Mouse (Mus musculus) kidney, postnatal 10 days (tissue): ENCODE measurements around the gene Hist1h3i.
"Not testable (repeated sequence)": the region's sequence is repeated elsewhere in the genome, so short reads cannot be mapped to it uniquely, and the experiment has no call there.

ENCODE experiments used
- DNase-seq: peaks from one replicate; pipeline ENCODE4 v3.0.0; 2021; ENCODE audit warnings: mixed read lengths

Gene Hist1h3i

DNA sequence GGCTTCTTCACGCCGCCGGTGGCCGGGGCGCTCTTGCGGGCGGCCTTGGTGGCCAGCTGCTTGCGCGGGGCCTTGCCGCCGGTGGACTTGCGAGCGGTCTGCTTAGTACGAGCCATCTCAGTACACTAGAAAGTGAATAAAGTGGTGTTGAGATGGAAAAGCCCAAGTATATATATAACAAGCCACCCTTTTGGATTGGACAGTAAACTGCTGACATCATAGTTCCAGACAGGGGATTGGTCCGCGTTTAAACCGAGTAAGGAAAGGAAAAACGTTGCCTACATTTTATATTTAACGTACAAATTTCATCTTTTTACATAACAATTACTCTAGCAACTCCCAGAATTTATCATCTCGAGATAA lies at the start of gene Hist1h3i:
TSS of gene Hist1h3i (minus strand) at position 116 of the 363 bp plus-strand sequence.
- DNase-seq = peak; percentile 61

GRCm38 (mm10) chr13:21831418-21832394 lies 48.5 kb upstream of the Hist1h3i start, which contains the start of gene Hist1h4n:
TSS of gene Hist1h4n (minus strand) at chr13:21832196.
- DNase-seq = peak; percentile 20

DNA sequence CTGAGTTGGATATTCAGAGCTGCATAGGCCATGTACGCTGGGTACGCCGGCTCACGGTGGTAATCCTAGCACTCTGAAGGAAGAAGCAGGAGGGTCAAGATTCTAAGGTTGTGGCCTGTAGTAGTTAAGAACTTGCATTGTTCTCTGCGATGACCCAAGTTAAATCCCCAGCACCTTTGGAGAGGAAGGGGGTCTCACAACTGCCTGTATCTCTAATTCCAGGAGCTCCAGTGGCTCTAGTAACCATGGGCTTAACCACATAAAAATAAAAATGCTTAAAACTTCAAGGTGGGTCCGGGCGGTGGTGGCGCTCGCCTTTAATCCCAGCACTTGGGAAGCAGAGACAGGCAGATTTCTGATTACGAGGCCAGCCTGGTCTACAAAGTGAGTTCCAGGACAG lies 47.2 kb upstream of the Hist1h3i start:
- no peak for DNase-seq

DNA sequence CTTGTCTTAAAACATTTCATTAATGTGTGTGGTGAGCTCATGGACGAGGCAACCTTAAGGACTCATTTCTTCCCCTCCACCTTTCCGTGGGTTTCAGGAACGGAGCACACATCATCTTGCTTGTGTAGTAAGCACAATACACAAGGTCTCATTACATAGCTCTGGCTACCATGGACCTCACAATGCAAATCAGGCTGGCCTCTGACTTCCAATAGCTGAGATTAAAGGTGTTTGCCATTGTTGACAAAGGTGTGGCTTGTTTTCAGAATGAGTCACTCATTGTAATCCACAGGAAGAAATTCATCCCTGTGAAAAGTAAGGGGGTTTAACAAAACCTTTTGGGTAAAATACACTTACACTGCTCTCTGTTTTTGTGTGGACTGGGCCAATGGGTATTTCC lies 45.3 kb upstream of the Hist1h3i start:
- no peak for DNase-seq

GRCm38 (mm10) chr13:21820082-21820890 lies 37.1 kb upstream of the Hist1h3i start:
- not testable (repeated sequence) for DNase-seq

- DNase-seq = not testable (repeated sequence)
Observed at GRCm38 (mm10) chr13:21812092-21812491, 28.9 kb upstream of the Hist1h3i start.

DNA sequence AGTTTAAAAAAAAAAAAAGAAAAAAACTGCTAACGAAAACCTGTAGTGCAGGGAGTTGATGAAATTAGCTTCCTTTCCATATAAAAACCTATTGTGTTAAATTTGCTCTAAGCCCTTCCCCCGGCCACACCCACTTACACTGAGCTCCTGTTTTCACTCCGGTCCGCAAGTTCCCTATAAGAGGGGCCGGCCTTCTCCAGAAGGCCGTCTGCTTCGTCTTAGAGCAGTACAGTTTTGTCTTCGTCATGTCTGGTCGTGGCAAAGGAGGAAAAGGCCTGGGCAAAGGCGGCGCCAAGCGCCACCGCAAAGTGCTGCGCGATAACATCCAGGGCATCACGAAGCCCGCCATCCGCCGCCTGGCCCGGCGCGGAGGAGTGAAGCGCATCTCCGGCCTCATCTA lies 28.4 kb upstream of the Hist1h3i start, which contains the start of gene Hist1h4m:
TSS of gene Hist1h4m (plus strand) at position 208 of the 400 bp plus-strand sequence.
- DNase-seq = peak; percentile 46

GRCm38 (mm10) chr13:21811074-21811473 lies 27.9 kb upstream of the Hist1h3i start:
- not testable (repeated sequence) for DNase-seq

DNA sequence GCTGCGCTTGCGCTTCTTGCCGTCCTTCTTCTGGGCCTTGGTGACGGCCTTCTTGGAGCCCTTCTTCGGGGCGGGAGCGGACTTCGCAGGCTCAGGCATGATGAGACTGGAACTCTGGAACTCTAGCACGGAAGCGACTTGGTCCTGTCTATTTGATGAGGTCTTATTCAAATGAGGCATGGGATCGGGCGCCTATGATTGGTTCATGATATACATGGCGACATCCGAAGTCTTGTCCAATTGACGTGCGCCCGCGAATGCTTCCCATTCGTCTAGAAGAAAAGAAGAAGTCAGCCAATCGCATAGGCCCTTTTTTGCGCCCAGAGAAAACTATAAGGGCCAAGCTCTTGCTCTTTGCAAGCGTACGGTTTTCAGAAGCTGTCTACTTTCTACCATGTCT lies 26.9 kb upstream of the Hist1h3i start, which contains the start of the genes Hist1h2bq and Hist1h2ao:
TSS of gene Hist1h2bq (minus strand) at position 125 of the 400 bp plus-strand sequence.
TSS of gene Hist1h2ao (plus strand) at position 393 of the 400 bp plus-strand sequence.
- DNase-seq = not testable (repeated sequence)

GRCm38 (mm10) chr13:21803058-21803457 lies 19.9 kb upstream of the Hist1h3i start:
- DNase-seq = not testable (repeated sequence)

DNA sequence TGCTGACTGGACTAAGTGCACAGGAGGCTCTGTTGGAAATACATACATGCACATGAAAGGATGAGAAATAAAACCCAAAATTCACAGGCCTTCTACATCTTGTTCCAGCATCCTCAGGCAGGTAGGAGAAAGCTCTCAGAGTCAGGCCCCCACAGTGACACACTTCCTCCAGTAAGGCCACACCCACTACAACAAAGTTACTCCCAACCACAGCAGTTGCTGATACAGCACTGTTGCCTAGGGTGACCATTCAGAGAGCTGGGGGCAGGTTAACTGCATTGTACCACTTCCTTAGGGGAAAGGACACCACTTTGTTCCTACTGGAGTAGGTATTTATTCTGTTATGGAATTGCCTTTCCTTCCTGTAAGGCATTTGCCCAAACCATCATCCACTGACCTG lies 14.0 kb upstream of the Hist1h3i start:
- not testable (repeated sequence) for DNase-seq

DNA sequence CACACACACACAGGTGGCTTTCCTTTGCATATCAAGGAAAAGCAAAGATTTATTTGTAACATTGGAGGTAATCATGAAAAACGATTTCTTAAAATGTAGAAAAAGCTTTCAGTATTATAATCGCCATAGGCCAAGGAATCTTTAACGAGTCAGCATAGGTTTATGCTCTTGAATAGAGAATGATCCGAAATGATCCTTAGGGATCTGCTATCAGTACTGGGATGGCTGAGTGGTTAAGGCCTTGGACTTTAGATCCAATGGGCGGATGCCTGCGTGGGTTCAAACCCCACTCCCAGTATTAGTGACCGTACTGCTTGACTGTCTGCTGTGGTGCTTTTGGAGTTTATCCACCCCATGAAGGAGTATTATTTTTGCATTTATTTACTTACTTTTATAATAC lies 12.4 kb upstream of the Hist1h3i start:
- DNase-seq = no peak

DNA sequence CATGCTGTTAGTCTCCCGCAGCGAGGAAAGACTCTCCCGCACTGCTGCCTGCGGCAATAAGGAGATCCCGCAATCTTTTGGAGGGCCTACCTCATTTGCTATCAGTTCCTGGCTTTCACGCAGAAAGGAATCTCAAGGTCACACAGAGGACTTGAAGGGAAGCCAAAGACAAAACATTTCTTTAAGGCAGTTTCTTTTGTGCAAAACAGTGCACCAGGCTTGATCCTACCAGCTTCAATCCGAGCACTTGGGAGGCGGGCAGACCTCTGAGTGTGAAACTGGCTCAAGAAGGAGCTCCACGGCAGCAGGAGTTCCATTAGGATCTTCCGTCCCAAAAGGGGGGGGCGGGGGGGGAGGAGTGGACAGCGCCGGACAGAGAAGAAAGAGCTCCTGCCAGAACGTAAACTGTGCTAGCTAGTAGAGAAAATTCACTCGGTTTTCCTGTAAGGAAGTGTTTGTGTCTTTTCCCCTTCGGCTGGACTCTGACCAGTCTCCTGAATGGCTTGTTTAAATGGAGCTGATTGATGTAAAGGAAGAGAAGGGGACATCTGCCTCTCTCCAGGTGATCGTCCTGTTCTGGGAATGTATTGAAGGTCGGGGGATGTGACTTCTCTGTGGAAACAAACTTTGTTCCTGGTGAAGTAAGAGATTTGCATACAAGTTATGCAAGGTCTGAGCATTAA lies 7.6 kb upstream of the Hist1h3i start:
- no peak for DNase-seq

GRCm38 (mm10) chr13:21789925-21790324 lies 6.8 kb upstream of the Hist1h3i start:
- no peak for DNase-seq

DNA sequence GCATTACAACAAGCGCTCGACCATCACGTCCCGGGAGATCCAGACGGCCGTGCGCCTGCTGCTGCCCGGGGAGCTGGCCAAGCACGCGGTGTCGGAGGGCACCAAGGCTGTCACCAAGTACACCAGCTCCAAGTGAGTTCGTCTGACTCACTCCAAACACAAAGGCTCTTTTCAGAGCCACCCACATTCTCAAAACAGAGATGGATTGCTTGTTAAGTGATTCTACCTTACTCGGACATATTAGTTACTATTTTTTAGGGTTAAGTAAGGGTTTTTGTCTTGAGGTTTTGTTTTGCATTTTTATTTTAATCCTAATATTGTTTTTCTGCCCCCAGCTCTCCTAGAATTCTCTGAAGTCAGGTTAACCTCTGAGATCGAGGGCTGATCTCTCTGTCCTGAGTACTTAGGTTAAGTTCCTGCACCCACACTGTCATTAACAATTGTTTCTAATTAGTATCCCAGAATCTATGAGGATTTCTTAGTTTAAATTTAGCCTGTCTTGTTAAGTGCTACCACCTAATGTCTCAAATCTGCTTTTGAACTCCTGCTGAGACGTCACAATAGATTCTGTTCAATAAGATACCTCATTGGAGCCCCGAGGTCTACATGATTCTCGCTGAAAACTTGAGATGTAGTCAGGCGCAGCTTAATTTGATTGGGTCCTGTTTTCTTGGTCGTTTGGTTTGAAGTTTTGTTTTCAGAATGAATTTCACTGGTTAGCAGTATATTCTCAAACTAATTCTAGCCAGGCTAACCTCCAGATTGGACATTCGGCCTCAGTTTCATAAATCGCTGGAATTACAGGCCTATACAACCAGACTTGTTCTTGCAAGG lies 4.8 kb upstream of the Hist1h3i start:
- no peak for DNase-seq

DNA sequence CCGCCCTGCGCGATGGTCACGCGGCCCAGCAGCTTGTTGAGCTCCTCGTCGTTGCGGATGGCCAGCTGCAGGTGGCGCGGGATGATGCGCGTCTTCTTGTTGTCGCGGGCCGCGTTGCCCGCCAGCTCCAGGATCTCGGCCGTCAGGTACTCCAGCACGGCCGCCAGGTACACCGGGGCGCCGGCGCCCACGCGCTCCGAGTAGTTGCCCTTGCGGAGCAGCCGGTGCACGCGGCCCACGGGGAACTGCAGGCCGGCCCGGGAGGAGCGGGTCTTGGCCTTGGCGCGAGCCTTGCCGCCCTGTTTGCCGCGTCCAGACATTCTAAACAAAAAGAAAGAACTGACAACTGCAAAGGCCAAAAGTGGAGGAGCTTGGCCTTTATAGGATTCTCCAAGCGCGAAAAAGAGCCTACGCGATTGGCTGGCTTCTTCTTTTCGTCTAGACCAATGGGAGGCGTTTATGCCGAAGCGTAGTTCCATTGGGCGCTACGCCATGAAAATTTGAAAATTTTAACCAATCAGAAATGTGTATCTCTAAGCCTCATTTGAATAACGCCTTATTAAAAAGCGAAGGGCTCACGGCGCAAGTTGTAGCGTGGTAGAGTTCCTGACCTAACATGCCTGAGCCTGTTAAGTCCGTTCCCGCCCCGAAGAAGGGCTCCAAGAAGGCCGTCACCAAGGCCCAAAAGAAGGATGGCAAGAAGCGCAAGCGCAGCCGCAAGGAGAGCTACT lies 3.9 kb upstream of the Hist1h3i start, which contains the start of the genes Hist1h2an and Hist1h2bp:
TSS of gene Hist1h2an (minus strand) at position 320 of the 731 bp plus-strand sequence.
TSS of gene Hist1h2bp (plus strand) at position 563 of the 731 bp plus-strand sequence.
- DNase-seq = peak; percentile 86

DNA sequence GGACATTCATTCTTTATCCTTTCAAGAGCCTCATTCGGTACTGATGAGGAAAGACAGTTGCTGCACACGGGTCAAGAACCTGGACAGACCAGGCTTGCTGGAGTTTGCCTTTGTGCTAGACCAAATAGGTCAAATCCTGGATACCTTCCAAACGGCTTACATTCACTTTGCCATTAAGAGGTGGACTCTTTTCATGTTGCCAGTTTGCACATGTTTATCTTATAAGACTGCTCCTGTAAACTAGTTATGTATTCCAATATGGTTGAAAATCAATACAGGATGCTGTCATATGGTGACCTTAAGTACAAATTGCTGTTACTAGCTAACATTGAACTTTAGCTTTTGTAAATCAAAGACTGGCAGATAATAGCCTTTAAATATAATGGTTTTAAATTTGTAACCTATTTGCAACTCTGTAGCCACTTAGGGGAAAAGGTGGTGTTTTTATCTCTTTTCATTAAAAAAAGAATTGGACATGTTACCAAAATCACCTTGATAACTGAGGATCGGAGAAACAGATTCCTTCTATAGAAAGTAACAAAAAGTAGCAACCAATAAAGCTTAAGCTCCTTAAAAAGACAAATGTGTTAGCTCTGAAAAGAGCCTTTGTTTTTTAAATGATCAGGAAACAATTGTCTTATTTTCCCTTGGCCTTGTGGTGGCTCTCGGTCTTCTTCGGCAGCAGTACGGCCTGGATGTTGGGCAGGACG lies 3.2 kb upstream of the Hist1h3i start:
- no peak for DNase-seq

DNA sequence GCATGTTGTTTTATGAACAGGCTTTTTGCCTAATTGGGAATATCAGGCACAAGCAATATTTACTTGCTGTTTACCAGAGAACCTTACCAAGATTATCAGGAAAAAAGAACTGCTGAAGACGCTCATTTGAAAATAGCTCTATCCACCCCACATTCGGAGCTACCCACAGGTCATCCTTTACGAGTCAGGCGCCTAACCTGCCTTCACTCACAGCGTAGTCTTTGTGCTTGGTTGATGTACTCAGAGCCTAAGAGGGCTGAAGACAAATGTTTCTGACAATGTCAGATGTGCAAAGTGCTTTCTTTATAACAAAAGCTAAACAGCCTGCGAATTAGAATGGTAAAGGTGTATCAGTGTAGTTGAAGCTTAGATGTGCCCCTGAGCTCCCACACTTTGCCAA lies 1.1 kb upstream of the Hist1h3i start:
- DNase-seq = no peak

- DNase-seq = peak; percentile 27
Observed at GRCm38 (mm10) chr13:21783734-21784161, 578 bp upstream of the Hist1h3i start.
